Mouse (Mus musculus) ES-E14 (cell line): ENCODE data around the gene Kalrn.

Experiments
- HCFC1 ChIP-seq: IDR thresholded peaks from 2 replicates; pipeline ENCODE4 v1.6.1; 2012; ENCODE audit warnings: low read length, inconsistent platforms, borderline replicate concordance; ENCODE audit not compliant: insufficient read depth
- ZC3H11A ChIP-seq: IDR thresholded peaks from 2 replicates; pipeline ENCODE4 v1.6.1; 2012; ENCODE audit warnings: low read depth, mild to moderate bottlenecking, inconsistent platforms, low read length, borderline replicate concordance

GRCm38 (mm10) chr16:33963509-33963908, 609.8 kb downstream of the Kalrn start:
- no peak for TF ChIP-seq ZC3H11A
- no peak for TF ChIP-seq HCFC1
